Mouse (Mus musculus): ENCODE results near the gene Cnn1.
A peak's percentile ranks its signal among the peaks of the same experiment; 100 is the strongest.

DNA sequence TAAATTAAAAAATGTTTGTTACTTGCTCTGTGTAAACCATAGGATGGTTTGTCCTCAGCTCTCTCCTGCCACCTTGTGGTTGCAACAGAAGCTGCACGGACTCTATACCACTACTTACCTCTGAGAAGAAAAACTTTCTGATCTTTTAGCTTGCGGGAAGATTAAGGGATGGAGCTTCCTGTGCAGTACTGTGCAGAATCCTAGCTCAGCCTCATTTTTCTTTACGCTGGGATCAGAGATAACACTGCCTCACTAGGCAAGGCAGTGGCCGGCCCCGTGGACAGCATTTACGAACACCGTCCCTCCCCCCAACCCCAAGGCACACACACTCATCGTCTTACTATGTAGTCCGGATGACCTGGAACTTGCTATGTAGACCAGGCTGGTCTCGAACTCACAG is 56.6 kb downstream of the Cnn1 start:
- TF ChIP-seq CTCF (IDR thresholded peaks at IDR 0.05; ENCODE audit: low read depth) (peak; percentile 88), EP300 (optimal IDR thresholded peaks at IDR 0.05) (no peak)
